Mouse (Mus musculus) spleen, adult 2 months (tissue): ENCODE measurements at regions not wholly inside any gene's neighbourhood (a gene's known extent, or its start where the extent isn't known, plus 50 kb on each side); places are given as distances from the start of the nearest gene placed in this dataset.

Experiments used
- CTCF ChIP-seq: fragments of 200-500 bp; IDR thresholded peaks from 2 replicates; pipeline ENCODE4 v1.5.1; 2011; ENCODE audit warnings: mild to moderate bottlenecking, inconsistent platforms; ENCODE audit not compliant: insufficient read depth, insufficient read length, insufficient replicate concordance; ENCODE audit errors: extremely low read depth
- POLR2A ChIP-seq: fragments of 200-500 bp; IDR thresholded peaks from 2 replicates; pipeline ENCODE4 v1.6.1; 2011; ENCODE audit warnings: low read depth, low read length, inconsistent platforms

GRCm38 (mm10) chr19:14670821-14671104, 72.9 kb upstream of the Tle4 start:
- TF ChIP-seq POLR2A (no peak), CTCF (no peak)
